Mouse (Mus musculus): ENCODE measurements around the gene Slc39a11. TPM values are rescaled to one million over a fixed set of nuclear protein-coding genes. Genes with fewer than 3 reads are reported as not detected.

Slc39a11 gene
- polyA plus RNA-seq, 1 experiment from 2014 or later: 12.5 TPM

GRCm38 (mm10) chr11:113536308-113537198 lies 113.3 kb downstream of the Slc39a11 start:
- no peaks in the 10 kb centered on the region for H3K9me3 ChIP-seq (replicated peaks; ENCODE audit: control insufficient read depth, low read length)
- no peak for DNase-seq (ENCODE audit: low spot score)
- WGBS: 93% methylated on average over 16 of the region's 16 CpGs
- ATAC-seq (replicated peaks; ENCODE audit: insufficient number of reproducible peaks, low FRiP score, low TSS enrichment, low read depth): no peak
- no peaks in the 10 kb centered on the region for H3K36me3 ChIP-seq (replicated peaks; ENCODE audit: control insufficient read depth, insufficient read depth, low read depth, low read length)
- H3K9ac ChIP-seq (replicated peaks; ENCODE audit: low read length): no peak overlapping the region
- no peak overlapping the region for H3K27ac ChIP-seq (replicated peaks; ENCODE audit: low read depth, low read length)
- no peak overlapping the region for H3K4me3 ChIP-seq (ENCODE audit: low read depth, low read length)
- no peak overlapping the region for H3K4me2 ChIP-seq (ENCODE audit: low read depth, low read length)
- no peaks in the 10 kb centered on the region for H3K27me3 ChIP-seq (ENCODE audit: control insufficient read depth, insufficient read depth, low read length)
- no peaks in the 10 kb centered on the region for H3K4me1 ChIP-seq (ENCODE audit: control insufficient read depth, insufficient read depth, low read length)

GRCm38 (mm10) chr11:113534341-113534740 lies 115.5 kb downstream of the Slc39a11 start:
- Histone ChIP-seq H3K4me1 (ENCODE audit: control insufficient read depth, insufficient read depth, low read length) (no peaks in the 10 kb centered on the region), H3K27ac (replicated peaks; ENCODE audit: low read depth, low read length) (no peak overlapping the region), H3K27me3 (ENCODE audit: control insufficient read depth, insufficient read depth, low read length) (no peaks in the 10 kb centered on the region), H3K36me3 (replicated peaks; ENCODE audit: control insufficient read depth, insufficient read depth, low read depth, low read length) (no peaks in the 10 kb centered on the region), H3K9ac (replicated peaks; ENCODE audit: low read length) (no peak overlapping the region), H3K4me2 (ENCODE audit: low read depth, low read length) (no peak overlapping the region), H3K4me3 (ENCODE audit: low read depth, low read length) (no peak overlapping the region), H3K9me3 (replicated peaks; ENCODE audit: control insufficient read depth, low read length) (no peaks in the 10 kb centered on the region)
- no peak for DNase-seq (ENCODE audit: low spot score)
- ATAC-seq (replicated peaks; ENCODE audit: insufficient number of reproducible peaks, low FRiP score, low TSS enrichment, low read depth): no peak
- WGBS: 81% methylated on average over 11 of the region's 11 CpGs

GRCm38 (mm10) chr11:113533931-113534330 lies 115.9 kb downstream of the Slc39a11 start:
- no peaks in the 10 kb centered on the region for H3K4me1 ChIP-seq (ENCODE audit: control insufficient read depth, insufficient read depth, low read length)
- H3K9me3 ChIP-seq (replicated peaks; ENCODE audit: control insufficient read depth, low read length): no peaks in the 10 kb centered on the region
- WGBS: 55% methylated on average over 7 of the region's 7 CpGs
- no peak for ATAC-seq (replicated peaks; ENCODE audit: insufficient number of reproducible peaks, low FRiP score, low TSS enrichment, low read depth)
- H3K36me3 ChIP-seq (replicated peaks; ENCODE audit: control insufficient read depth, insufficient read depth, low read depth, low read length): no peaks in the 10 kb centered on the region
- no peak overlapping the region for H3K27ac ChIP-seq (replicated peaks; ENCODE audit: low read depth, low read length)
- H3K9ac ChIP-seq (replicated peaks; ENCODE audit: low read length): no peak overlapping the region
- H3K4me2 ChIP-seq (ENCODE audit: low read depth, low read length): no peak overlapping the region; the same call in 1 of the 2 replicates
- H3K27me3 ChIP-seq (ENCODE audit: control insufficient read depth, insufficient read depth, low read length): no peaks in the 10 kb centered on the region
- no peak overlapping the region for H3K4me3 ChIP-seq (ENCODE audit: low read depth, low read length)
- DNase-seq (ENCODE audit: low spot score): no peak

DNA sequence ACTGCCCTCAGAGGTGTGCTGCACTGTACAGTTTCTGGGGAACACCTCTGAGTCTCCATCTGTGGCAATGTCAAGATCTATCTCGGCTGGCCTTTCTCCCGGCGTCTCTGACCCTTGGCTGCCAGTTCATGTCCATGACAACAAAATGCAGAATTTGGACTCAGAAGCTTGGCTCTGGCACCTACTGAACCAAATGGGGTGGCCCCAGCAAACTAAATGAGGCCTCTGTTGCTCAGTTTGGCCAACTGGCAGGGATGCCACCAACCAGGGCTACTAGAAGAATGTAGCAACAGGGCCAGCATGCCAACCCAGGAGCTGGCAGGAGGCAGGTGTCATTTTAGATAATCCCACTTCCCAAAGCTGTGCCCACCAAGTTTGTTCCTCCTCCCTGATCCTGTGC lies 121.5 kb downstream of the Slc39a11 start:
- 91% methylated on average over 3 of the region's 3 CpGs for WGBS
- DNase-seq (ENCODE audit: low spot score): no peak
- Histone ChIP-seq H3K4me3 (ENCODE audit: low read depth, low read length) (no peak overlapping the region), H3K4me2 (ENCODE audit: low read depth, low read length) (no peak overlapping the region), H3K36me3 (replicated peaks; ENCODE audit: control insufficient read depth, insufficient read depth, low read depth, low read length) (no peaks in the 10 kb centered on the region), H3K27ac (replicated peaks; ENCODE audit: low read depth, low read length) (no peak overlapping the region), H3K27me3 (ENCODE audit: control insufficient read depth, insufficient read depth, low read length) (no peaks in the 10 kb centered on the region), H3K9me3 (replicated peaks; ENCODE audit: control insufficient read depth, low read length) (no peaks in the 10 kb centered on the region), H3K4me1 (ENCODE audit: control insufficient read depth, insufficient read depth, low read length) (no peaks in the 10 kb centered on the region), H3K9ac (replicated peaks; ENCODE audit: low read length) (no peak overlapping the region)
- ATAC-seq (replicated peaks; ENCODE audit: insufficient number of reproducible peaks, low FRiP score, low TSS enrichment, low read depth): no peak

GRCm38 (mm10) chr11:113525731-113526130 lies 124.1 kb downstream of the Slc39a11 start:
- 84% methylated on average over 18 of the region's 18 CpGs for WGBS
- Histone ChIP-seq H3K4me1 (ENCODE audit: control insufficient read depth, insufficient read depth, low read length) (no peaks in the 10 kb centered on the region), H3K4me3 (ENCODE audit: low read depth, low read length) (no peak overlapping the region), H3K9me3 (replicated peaks; ENCODE audit: control insufficient read depth, low read length) (no peaks in the 10 kb centered on the region), H3K9ac (replicated peaks; ENCODE audit: low read length) (no peak overlapping the region), H3K36me3 (replicated peaks; ENCODE audit: control insufficient read depth, insufficient read depth, low read depth, low read length) (no peaks in the 10 kb centered on the region), H3K27me3 (ENCODE audit: control insufficient read depth, insufficient read depth, low read length) (no peaks in the 10 kb centered on the region), H3K4me2 (ENCODE audit: low read depth, low read length) (no peak overlapping the region), H3K27ac (replicated peaks; ENCODE audit: low read depth, low read length) (no peak overlapping the region)
- ATAC-seq (replicated peaks; ENCODE audit: insufficient number of reproducible peaks, low FRiP score, low TSS enrichment, low read depth) (no peak), DNase-seq (ENCODE audit: low spot score) (no peak)

GRCm38 (mm10) chr11:113522726-113523125 lies 127.2 kb downstream of the Slc39a11 start:
- Histone ChIP-seq H3K27me3 (ENCODE audit: control insufficient read depth, insufficient read depth, low read length) (no peaks in the 10 kb centered on the region), H3K4me2 (ENCODE audit: low read depth, low read length) (no peak overlapping the region), H3K27ac (replicated peaks; ENCODE audit: low read depth, low read length) (no peak overlapping the region), H3K4me3 (ENCODE audit: low read depth, low read length) (no peak overlapping the region), H3K9me3 (replicated peaks; ENCODE audit: control insufficient read depth, low read length) (no peaks in the 10 kb centered on the region), H3K4me1 (ENCODE audit: control insufficient read depth, insufficient read depth, low read length) (no peaks in the 10 kb centered on the region), H3K9ac (replicated peaks; ENCODE audit: low read length) (no peak overlapping the region), H3K36me3 (replicated peaks; ENCODE audit: control insufficient read depth, insufficient read depth, low read depth, low read length) (no peaks in the 10 kb centered on the region)
- ATAC-seq (replicated peaks; ENCODE audit: insufficient number of reproducible peaks, low FRiP score, low TSS enrichment, low read depth): no peak
- DNase-seq (ENCODE audit: low spot score): no peak
- 76% methylated on average over 4 of the region's 4 CpGs for WGBS

DNA sequence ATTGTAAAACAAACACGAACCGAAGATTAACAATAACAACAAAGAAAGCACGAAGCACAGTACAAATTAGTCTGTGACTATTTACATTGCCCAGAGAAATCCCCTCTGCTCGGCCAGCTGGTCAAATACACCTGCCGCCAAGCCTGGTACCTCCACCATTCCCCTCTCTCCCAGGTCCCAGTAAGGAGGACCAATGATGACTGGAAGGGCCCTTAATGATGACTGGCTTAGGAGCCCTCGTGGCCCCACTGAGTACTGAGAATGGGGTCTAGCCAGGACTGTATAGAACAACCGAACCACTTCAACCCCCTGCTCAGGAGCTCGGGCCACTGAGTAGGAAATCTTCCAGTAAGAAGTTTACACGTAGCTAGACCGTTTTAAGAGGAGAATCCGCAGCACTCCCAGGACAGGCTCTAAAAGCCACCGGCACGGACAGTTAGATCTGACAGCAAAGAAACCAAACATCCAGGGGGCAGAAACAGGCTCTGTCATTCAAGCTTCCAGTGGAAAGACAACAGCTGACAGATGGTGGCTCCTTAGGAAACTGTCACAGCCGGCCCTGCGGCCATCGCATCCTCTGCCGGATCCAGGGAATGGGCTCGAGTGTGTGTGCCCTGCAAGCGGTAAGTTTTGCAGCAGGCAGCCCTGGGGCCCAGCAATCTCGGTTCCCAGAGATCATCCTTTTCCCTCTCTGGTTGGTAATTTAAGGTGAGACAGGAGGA lies 128.2 kb downstream of the Slc39a11 start:
- Histone ChIP-seq H3K9ac (replicated peaks; ENCODE audit: low read length) (no peak overlapping the region), H3K4me3 (ENCODE audit: low read depth, low read length) (no peak overlapping the region), H3K4me1 (ENCODE audit: control insufficient read depth, insufficient read depth, low read length) (no peaks in the 10 kb centered on the region), H3K27me3 (ENCODE audit: control insufficient read depth, insufficient read depth, low read length) (no peaks in the 10 kb centered on the region), H3K36me3 (replicated peaks; ENCODE audit: control insufficient read depth, insufficient read depth, low read depth, low read length) (no peaks in the 10 kb centered on the region), H3K9me3 (replicated peaks; ENCODE audit: control insufficient read depth, low read length) (no peaks in the 10 kb centered on the region), H3K4me2 (ENCODE audit: low read depth, low read length) (no peak overlapping the region), H3K27ac (replicated peaks; ENCODE audit: low read depth, low read length) (no peak overlapping the region)
- 70% methylated on average over 20 of the region's 20 CpGs for WGBS
- no peak for ATAC-seq (replicated peaks; ENCODE audit: insufficient number of reproducible peaks, low FRiP score, low TSS enrichment, low read depth)
- no peak for DNase-seq (ENCODE audit: low spot score)

DNA sequence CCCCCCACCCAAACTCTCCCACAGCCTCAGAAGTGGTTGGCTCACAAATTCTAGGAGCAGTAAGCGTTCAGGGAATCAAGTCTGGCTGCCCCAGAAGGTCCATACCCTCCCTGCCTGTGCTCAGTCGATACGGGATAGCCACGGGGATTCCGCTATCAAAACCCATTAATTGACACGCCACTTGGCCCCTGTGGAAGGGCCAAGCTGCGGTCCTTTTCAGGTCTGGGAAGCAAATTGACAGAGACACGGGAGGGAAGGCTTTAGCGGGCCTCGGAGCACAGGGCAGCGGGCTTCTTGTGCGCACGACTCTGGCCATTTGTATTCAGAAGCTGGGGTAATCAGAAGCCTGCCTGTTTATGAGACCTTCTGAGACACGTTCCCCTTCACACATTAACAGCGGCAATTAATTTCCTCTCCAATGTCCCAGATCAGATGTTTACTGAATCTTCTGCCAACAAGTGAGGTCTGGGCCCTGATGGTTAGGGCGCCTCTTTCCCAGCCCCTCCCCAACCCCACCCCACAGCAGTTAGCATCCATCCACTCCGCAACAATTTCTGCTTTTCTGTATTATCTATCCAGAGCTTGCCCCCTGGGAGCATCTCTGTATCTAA lies 128.9 kb downstream of the Slc39a11 start:
- no peaks in the 10 kb centered on the region for H3K9me3 ChIP-seq (replicated peaks; ENCODE audit: control insufficient read depth, low read length)
- H3K4me2 ChIP-seq (ENCODE audit: low read depth, low read length): no peak overlapping the region
- no peak for ATAC-seq (replicated peaks; ENCODE audit: insufficient number of reproducible peaks, low FRiP score, low TSS enrichment, low read depth)
- no peaks in the 10 kb centered on the region for H3K27me3 ChIP-seq (ENCODE audit: control insufficient read depth, insufficient read depth, low read length)
- no peak for DNase-seq (ENCODE audit: low spot score)
- H3K36me3 ChIP-seq (replicated peaks; ENCODE audit: control insufficient read depth, insufficient read depth, low read depth, low read length): no peaks in the 10 kb centered on the region
- WGBS: 69% methylated on average over 17 of the region's 17 CpGs
- H3K9ac ChIP-seq (replicated peaks; ENCODE audit: low read length): no peak overlapping the region
- no peak overlapping the region for H3K4me3 ChIP-seq (ENCODE audit: low read depth, low read length)
- no peaks in the 10 kb centered on the region for H3K4me1 ChIP-seq (ENCODE audit: control insufficient read depth, insufficient read depth, low read length)
- no peak overlapping the region for H3K27ac ChIP-seq (replicated peaks; ENCODE audit: low read depth, low read length)

All from embryonic facial prominence, embryonic 11.5 days (tissue).